Mouse (Mus musculus) common myeloid progenitor, adult 5-6 weeks (primary cell): ENCODE measurements around the gene Gm49383. TPM values are rescaled to one million over a fixed set of nuclear protein-coding genes. Genes with fewer than 3 reads are reported as not detected.

Source experiments
- total RNA-seq: library from RNA; stranded (forward); fragments of 200-1000, 187-1606 nt; gene quantifications from 2 replicates; pipeline ENCODE4 v1.2.3, GENCODE M21; 2017

The Gm49383 gene
- total RNA-seq, 1 experiment from 2014 or later: 49.1 TPM

Other genes with a start within 250 kb of the Gm49383 start
- 2,127 and 2,208 TPM in 2 replicates for gene Rps29, start 37.9 kb downstream of the Gm49383 start, total RNA-seq
- gene Lrr1, start 28.3 kb downstream of the Gm49383 start, total RNA-seq: 9.8 and 16.1 TPM in 2 replicates
- gene Rpl36al, start 13.0 kb downstream of the Gm49383 start, total RNA-seq: 891 and 1,224 TPM in 2 replicates
- gene Mgat2, start 12.9 kb downstream of the Gm49383 start, total RNA-seq: 105 and 110 TPM in 2 replicates
- 3.0 and 6.5 TPM in 2 replicates for gene Dnaaf2, start 1.3 kb upstream of the Gm49383 start, total RNA-seq
- 25.5 and 38.6 TPM in 2 replicates for gene Gm49384, start 7.2 kb upstream of the Gm49383 start, total RNA-seq
- gene Pole2, start 31.1 kb upstream of the Gm49383 start, total RNA-seq: 41.6 and 42.1 TPM in 2 replicates
- gene Klhdc1, start 44.1 kb upstream of the Gm49383 start, total RNA-seq: 7.8 and 9.2 TPM in 2 replicates
- 65.6 and 79.0 TPM in 2 replicates for gene Klhdc2, start 99.6 kb upstream of the Gm49383 start, total RNA-seq
- gene Nemf, start 160.1 kb upstream of the Gm49383 start, total RNA-seq: 126 and 136 TPM in 2 replicates
- gene Arf6, start 175.0 kb upstream of the Gm49383 start, total RNA-seq: 104 and 110 TPM in 2 replicates
- gene Gm9887, start 175.4 kb upstream of the Gm49383 start, total RNA-seq: 1.5 TPM in 1 of 2 replicates, not detected in the other